Mouse (Mus musculus) kidney, adult 11 months (tissue): Measurements from ENCODE around the gene Casz1.

Experiments used
- DNase-seq: peaks from one replicate; pipeline ENCODE4 v3.0.0; 2022

Casz1 gene

DNA sequence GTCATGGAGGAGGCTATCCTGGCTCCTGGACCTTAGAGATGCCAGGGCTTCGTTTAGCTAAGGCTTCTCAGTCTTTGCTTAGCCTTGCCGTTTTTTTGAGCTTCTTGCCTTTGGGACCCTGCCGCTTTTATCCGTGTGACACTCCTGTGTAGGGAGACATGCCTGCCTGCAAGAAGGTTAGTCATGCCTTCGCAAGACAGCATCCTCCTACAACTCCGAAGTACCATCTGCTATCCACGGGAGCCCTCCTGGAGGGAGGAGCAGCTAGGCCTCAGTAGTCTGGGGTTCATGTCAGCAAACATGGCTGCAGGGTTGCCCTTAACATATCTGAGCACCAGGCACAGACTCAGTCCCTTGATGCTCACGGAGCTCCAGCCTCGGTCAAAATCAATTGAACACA is 43.4 kb downstream of the Casz1 start:
- DNase-seq, result no peak

GRCm38 (mm10) chr4:148849437-148849836 is 45.2 kb downstream of the Casz1 start:
- DNase-seq, result no peak

GRCm38 (mm10) chr4:148853057-148853456 is 48.8 kb downstream of the Casz1 start:
- no peak for DNase-seq

DNA sequence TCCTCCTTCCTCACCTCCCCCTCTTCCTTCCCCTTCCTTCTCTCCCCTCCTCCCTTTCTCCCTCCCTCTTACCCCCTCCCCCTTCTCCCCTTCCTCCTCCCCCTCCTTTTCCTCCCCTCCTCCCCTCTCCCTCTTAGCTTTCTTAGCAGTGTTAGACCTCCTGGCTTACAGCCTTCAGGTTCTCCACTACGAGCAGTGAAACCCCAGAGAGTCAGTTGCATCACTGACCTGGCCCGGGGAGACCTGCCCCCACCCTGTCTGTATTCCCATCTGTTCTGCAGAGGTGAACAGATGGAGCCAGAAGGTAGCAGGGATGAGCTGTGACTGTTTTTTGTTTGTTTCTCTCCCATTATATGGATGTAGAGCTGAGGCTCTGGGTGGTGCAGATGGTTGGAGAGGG is 49.9 kb downstream of the Casz1 start:
- DNase-seq, result no peak

GRCm38 (mm10) chr4:148855527-148855926 is 51.3 kb downstream of the Casz1 start:
- DNase-seq, result peak; percentile 39

DNA sequence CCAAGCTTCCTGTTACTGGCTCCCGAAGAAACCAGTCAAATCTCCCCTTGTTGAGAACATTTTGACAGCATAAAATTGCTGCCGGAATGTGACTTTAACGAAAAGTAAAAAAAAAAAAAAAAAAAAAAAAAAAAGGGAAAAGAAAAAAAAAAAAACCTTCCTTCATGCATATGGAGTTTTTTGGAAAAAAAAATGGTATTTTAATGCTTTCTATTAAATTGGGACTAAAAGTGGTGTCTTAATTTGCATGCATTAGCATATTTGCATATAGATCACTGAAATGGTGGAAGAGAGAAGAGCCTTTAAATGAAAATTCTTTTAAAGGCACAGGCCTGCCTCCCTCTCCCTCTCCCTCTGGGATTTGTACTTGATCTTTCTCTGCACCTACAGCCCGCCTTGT is 52.0 kb downstream of the Casz1 start:
- DNase-seq, result no peak

- DNase-seq, result no peak
Measured at GRCm38 (mm10) chr4:148857398-148858084, 53.3 kb downstream of the Casz1 start.

DNA sequence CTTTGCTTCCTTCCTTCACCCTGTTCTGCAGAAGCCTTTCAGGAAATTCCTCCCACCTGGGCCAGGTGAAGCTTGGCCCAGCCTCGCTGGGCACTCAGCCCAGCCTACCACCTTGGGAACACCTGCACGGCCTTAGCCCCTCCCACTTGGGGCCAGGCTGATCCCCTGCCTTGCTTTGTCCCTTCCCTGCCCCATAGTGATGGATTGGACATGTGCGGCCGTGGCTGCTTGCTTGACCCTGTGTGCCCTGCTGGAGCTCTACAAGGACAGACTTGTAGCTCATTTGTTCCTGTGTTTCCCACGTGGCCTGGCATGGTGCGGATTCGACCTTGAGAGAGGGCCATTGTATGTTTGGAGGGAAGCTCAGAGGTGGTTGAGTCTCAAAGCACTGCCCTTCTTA is 54.0 kb downstream of the Casz1 start:
- DNase-seq, result peak; percentile 89

GRCm38 (mm10) chr4:148859415-148859814 is 55.2 kb downstream of the Casz1 start:
- no peak for DNase-seq

DNA sequence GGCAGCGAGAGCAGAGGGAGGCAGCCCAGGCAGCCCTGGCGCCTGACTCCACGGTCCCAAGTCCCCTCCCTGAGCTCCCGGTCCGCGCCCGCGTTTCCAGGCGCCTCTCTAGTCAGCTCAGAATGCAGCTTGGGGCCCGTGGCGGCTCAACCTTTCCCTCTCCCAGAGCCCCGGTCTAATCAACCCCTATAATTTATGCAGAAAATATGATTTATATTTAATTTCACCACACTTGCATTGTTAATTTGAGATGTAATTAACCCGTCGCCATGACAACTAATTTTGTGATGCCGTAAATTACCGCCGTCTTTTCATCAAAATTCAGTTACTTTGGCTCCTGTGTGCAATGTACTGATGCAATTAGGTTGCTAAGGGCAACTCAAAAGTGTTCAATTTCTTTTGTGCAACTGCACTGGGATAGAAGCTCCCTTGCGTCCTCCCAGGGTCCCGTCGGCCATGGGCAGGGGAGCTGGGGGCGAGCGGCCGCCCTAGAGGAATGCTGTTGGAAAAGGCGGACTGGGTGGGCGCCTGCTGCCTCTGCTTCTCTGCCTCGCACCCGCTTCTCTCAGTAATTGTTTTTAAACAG is 55.8 kb downstream of the Casz1 start:
- no peak for DNase-seq

DNA sequence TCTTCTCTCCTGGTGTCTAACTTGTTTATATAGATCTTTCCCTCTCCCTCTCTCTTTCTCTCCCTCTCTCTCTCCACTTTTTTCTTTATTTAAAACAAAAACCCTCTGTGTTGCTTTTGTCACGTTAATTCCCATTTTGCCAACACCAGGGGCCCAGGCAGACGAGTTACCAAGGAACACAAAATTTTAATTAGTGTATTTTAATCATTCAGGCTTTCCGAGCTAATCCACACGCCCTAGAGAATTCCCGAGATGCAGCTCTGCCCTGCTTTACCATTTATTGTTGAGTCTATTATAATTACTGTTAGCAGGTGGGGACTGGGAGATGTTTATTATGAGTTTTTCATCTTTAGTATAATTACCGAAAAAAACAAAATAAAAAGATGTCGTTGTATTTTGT is 56.4 kb downstream of the Casz1 start:
- DNase-seq, result no peak

DNA sequence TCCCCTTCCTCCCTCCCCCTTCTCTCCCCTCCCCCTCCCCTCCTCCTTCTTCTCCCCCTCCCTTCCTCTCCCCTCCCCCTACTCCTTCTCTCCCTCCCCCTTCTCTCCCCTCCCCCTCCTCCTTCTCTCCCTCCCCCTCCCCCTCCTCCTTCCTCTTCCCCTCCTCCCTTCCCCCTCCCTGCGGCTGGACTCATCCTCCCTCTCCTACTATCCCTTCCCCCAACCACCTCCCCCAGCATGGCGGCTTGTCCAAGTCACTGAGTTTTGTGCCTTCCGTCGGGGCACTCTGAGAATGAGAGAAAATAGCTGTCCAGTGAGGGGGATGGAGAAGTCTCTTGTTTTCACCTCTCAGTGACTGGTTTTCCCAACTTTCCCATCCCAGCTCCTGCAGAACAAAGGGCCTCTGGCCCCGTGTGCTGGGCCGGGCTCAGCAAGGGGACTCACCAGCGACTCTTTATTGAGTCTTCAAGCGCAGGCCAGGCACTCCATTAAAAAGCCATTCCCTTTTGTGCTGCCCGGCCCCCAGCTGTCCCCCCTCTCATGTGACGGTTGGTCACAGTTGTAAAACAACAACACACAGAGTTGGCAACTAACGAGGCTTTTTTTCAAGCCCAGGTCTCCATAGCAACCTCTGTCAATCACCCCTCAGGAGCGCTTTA is 62.7 kb downstream of the Casz1 start:
- no peak for DNase-seq

- DNase-seq, result peak; percentile 93
Measured at GRCm38 (mm10) chr4:148867721-148868397, 63.6 kb downstream of the Casz1 start.

GRCm38 (mm10) chr4:148869566-148869965 is 65.3 kb downstream of the Casz1 start:
- peak; percentile 83 for DNase-seq

GRCm38 (mm10) chr4:148870496-148870895 is 66.3 kb downstream of the Casz1 start:
- no peak for DNase-seq

DNA sequence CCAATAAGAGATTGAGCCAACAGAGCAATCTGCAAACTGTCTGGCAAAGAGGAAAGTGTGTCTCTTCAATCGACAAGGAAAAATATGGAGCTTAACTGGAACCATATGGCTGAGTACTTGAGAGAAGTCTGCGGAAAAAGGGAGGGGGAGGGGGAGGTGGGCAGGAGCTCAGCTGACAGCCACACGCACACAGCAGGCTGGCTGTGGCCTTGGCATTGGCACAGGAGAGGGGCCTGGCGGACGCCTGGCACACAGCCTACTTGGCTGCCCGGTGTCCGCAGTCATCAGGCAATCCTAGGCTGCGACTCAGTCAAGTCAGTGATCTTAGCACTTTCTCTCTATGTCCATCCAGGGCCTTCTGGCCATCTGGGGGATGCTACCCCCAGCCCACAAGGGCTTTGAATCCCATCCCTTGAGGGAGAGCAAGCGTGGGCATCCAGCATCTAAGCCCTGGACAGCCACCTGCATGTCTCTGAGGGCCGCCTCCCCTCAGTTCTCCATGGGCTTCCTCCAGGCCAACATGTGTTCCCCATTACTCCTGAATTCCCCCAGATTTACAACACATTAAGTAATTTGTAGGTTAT is 67.6 kb downstream of the Casz1 start:
- peak; percentile 54 for DNase-seq

DNA sequence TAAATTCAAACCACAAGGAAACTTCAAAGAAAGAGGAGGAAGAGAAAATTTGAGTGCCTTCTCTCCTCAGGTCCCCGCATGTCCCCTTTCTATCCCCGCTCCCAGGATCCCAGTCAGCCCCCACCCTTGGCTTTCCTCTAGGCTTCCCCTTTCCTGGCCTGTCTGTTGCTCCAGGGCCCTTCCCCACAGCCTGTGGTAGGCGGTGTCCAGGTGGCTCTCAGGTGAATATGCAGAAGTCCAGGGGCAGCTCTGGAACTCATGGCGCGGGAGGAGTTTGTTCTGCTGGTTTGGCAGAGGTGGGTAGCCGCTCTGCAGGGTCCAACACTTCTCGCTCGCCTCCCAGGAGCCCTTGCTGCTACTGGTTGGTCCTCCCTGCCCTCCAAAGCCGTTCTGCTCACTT is 68.1 kb downstream of the Casz1 start:
- no peak for DNase-seq

GRCm38 (mm10) chr4:148872783-148873182 is 68.6 kb downstream of the Casz1 start:
- no peak for DNase-seq

GRCm38 (mm10) chr4:148876166-148876565 is 71.9 kb downstream of the Casz1 start:
- DNase-seq, result no peak

- no peak for DNase-seq
Measured at GRCm38 (mm10) chr4:148876867-148877266, 72.6 kb downstream of the Casz1 start.

GRCm38 (mm10) chr4:148878192-148878983 is 74.2 kb downstream of the Casz1 start:
- no peak for DNase-seq

DNA sequence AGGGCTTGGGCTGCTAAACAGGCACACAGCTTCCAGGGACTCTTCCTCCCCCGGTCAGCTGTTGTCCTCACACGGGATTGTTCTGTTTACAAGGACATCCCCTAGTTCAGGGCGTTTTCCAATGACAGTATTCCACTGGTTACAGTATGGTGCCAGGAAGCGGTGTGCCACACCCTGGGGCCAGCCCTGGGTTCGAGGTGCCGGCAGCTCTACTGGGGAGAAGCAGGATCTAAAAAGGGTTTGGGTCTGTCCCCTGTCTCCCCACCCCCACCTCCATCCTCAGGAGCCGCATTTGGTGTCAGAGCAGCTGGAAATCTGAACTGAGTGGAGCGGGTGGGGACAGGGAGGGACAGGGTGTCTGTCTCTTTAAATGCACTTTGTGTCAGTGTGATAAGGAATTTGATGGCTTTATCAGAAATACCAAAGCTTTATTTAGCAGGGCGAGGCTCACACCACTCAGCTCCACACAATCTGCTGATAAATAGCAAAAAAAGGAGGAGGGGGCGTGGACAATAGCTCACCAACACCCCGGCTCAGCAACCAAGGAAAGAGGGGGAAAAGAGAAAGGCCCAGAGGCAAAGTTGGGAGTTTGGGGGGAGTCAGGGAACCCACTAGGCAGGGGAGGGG is 74.9 kb downstream of the Casz1 start:
- DNase-seq, result no peak
